Mouse (Mus musculus): ENCODE results near the gene Mtmr11.
"Not testable (repeated sequence)": the region's sequence is repeated elsewhere in the genome, so short reads cannot be mapped to it uniquely, and the experiment has no call there.

The Mtmr11 gene

GRCm38 (mm10) chr3:96219191-96219641 lies 57.4 kb downstream of the Mtmr11 start:
- peak; percentile 9 for DNase-seq

GRCm38 (mm10) chr3:96219661-96220130 lies 57.9 kb downstream of the Mtmr11 start, which contains the start of the genes Bola1 and Hist2h2ab:
Gene Bola1, minus strand, starts transcription at chr3:96219709.
Gene Hist2h2ab, plus strand, starts transcription at chr3:96219865.
- DNase-seq = peak; percentile 65

- not testable (repeated sequence) for DNase-seq
Observed at GRCm38 (mm10) chr3:96220131-96220764, 58.4 kb downstream of the Mtmr11 start.

- peak; percentile 46 for DNase-seq
Observed at GRCm38 (mm10) chr3:96220765-96221639, 59.2 kb downstream of the Mtmr11 start, which contains the start of the genes Hist2h2ac and Hist2h2be. Gene Hist2h2ac, minus strand, starts transcription at chr3:96220880. Gene Hist2h2be, plus strand, starts transcription at chr3:96221119.
